Mouse (Mus musculus) G1E-ER4 (cell line): Measurements from ENCODE around the gene Gm11084. TPM values are rescaled to one million over a fixed set of nuclear protein-coding genes. Genes with fewer than 3 reads are reported as not detected.

ENCODE experiments used
- GATA1 ChIP-seq: IDR thresholded peaks from one replicate; pipeline ENCODE4 v1.8.0; 2012; ENCODE audit warnings: low read length, inconsistent platforms
- polyA plus RNA-seq: library from polyadenylated mRNA; stranded (reverse); fragments of >175 nt; gene quantifications from 2 replicates; pipeline ENCODE4 v1.2.3, GENCODE M21; 2012

The Gm11084 gene
- polyA plus RNA-seq, 1 experiment: not detected

DNA sequence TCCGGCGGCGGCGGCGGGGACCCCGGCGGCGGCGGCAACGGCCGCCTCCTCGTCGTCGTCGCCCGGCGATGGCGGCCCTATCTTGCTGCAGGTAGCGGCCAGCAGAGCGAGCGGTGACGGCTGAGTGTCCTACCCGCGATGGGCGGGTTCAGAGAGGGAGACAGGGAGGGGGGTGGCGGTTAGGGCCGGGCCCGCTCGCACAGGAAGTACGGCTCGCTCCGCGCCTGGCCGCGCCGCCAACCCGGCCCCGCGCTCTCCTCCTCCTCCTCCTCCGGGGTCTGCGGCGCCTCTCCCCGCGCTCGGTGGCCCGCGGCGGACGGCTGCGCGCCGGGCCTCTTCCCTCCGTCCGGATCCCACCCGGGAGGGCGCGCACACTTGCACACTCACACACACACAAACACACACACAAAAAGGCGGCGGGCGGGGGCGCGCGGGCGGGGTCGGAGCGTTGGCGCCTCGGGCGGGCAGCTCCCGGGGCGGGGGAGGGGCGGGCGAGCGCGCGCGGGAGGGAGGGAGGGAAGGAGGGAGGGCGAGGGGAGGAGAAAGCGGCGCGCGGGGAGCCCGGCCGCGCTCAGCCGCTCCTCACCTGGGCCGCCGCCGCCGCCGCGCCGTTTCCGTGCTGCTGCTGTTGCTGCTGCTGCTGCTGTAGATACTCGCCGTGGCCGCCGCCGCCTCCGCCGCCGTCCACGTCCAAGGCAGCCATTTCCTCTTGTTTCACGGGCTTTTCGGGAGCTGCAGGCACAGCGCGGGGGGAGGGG lies 7.4 kb downstream of the Gm11084 start:
- TF ChIP-seq GATA1: no peak

DNA sequence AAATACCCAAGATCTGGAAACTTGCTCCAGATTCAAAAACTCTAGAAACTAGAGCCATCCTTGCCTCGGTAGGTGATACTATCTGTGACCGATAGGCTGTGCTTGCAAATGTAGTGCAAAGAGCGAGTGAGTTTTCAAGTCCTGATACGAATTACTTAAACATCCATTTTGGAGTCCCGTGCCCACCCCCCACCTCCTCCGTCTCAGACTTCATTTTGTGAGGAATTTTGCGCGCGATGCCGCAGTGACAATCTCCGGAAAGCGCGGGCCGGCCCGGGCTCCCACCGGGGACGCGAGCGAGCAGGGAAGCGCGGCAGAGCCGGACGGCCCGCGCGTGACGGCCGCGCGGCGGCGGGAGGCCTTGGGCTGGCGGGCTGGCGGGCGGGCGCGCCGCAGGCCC lies 8.0 kb downstream of the Gm11084 start:
- TF ChIP-seq GATA1: no peak

DNA sequence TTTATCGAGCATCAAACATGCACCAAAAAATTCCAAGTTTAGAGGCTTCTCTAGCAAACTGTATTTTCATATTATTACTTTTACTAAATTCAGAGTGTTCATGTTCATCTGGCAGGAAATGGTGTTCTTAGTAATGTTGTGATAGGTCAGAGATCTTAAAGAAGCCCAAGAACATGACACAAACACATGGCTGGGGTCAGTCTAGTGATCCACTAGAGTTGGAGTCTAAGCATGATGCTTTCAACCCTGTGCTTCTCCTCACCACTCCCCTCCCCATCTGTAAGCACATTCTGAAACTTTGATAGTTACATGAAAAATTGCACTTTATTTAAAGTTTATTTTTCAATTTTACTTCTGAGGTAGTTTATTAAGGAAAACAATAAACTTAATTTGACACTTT lies 9.2 kb downstream of the Gm11084 start:
- no peak for TF ChIP-seq GATA1

DNA sequence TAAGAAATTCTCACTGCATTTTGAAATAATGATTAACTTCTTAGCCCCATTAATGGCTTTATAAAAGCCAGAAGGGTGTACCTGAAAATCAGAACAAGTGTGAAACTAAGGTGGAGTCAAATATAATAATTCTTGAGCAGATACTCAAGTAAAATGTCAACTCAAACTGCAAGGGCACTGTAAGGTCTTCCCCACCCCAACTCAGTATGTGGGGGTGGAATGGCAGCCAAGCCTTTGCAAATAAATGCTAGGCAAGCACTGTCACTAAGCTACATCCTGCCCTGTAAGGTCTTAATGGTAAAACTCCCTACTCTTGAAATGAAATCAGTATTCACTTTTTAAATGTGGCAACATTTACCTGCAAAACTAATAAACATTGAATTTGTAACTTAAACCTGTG lies 10.5 kb downstream of the Gm11084 start:
- TF ChIP-seq GATA1: no peak

DNA sequence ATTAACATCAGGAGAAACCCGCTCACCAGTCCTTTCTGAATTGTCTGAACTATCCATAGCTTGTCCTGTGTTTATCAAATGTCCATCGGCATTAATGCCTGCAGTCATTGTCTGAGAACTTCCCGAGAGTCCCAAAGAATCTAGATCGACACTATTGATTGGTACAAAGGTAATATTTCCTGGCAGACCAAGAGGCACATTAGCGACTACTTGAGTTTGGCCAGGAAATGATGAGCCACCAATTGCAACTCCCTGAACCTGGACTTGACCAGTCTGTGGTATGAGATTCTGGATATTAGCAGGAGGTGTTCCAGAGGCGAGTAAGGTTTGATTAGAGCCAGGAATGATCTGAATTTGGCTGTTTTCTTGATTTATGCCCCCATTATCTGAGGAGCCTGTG lies 15.7 kb downstream of the Gm11084 start:
- TF ChIP-seq GATA1: no peak

DNA sequence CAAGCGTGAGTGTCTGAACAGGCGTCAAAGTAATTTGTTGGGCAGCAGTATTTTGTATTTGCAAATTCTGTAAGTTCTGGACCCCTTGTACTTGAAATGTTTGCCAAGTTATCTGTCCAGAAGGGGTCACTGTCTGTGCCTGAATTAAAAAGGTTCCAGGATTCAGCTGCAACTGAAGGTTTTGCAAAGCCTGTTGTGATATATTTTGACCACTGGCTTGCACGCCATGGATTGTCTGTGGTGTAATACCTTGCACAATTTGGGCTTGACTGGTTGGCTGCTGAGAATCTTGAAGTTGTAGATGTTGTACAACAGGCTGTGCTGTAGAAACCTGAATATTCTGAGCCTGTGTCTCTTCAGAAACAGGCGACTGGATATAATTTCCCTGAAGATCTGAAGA lies 16.2 kb downstream of the Gm11084 start:
- TF ChIP-seq GATA1: no peak

DNA sequence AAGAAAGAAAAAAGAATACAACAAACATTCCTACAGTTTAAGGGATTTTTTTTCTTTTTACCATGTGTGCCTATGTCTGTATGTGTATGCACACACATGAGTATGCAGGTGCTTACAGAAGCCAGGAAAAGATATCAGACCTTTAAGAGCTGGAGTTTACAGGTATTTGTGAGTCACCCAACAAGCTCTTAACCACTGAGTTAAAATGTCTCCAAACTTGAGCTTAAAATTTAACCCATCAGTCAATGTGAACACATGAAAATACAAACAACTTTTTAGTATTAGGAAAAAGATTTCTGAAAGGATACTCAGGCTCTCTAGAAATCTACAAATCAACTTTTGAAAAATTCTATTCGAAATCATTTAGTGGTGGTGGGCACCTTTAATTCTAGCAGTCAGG lies 18.0 kb downstream of the Gm11084 start:
- no peak for TF ChIP-seq GATA1

DNA sequence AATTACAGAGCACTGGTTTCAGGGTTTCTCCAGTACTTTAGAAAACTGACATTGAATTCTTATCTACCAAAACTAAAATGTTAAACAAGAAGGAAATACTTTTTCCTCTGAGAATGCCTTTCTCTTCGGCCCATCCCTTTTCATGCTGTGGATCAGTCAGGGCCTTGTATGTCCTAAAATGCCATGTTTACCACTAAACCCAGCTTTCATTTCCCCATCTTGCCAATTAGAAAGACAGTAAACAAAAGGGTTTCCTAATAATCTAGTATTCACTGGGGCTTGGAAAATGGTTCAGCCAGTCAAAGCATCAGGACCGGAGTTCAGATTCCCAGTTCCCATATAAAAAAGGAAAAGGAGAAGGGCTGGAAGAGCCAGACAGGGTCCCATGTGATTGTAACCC lies 21.1 kb downstream of the Gm11084 start:
- TF ChIP-seq GATA1: no peak

DNA sequence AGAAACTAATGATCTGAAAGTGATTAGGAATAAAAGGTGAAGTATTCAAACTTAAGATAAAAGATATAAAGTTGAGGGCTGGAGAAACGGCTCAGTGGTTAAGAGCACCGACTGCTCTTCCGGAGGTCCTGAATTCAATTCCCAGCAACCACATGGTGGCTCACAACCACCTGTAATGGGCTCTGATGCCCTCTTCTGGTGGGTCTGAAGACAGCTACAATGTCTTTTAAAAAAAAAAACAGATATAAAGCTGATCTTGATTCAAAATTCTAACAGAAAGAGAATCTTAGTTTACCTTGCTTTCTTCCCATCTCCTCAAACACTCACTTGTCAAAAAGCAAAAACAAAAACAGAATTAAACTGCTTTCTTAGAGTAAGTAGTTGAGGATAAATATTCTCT lies 30.1 kb downstream of the Gm11084 start:
- no peak for TF ChIP-seq GATA1

DNA sequence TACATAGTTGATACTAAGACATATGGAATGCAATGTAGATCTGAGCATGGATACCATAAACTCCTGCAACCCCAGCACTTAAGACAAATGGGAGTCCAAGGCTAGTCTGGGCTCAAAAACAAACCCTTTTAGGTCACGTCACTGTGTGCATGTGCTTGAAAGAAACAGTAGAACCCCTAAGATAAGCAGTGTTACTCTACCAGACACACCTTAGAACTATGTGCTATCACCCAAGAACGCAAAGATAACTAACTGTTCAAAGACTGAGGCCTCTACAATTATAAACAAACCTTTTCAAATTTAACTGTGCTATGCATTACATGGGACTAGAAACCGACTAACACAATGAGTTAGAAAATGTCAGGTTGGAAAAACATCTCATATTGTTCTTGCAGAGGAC lies 33.5 kb downstream of the Gm11084 start:
- no peak for TF ChIP-seq GATA1

DNA sequence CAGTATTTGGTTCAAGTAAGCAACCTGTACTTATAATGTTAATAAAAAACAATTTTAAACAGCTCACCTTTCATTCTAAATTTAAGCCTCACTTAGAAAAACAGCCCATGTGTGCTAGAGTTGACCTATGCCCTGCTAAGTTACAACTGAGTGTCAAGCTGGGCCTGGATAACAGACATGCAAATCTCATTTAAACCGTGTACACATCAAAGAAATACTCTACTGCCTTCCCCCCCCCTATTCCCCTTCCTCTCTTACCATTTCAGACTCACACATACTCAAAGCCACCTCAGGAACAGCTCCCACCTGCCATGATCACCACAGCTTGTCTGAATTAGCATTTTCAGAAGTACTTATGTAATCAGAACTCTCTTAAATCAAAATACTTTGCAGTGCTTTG lies 50.6 kb downstream of the Gm11084 start:
- TF ChIP-seq GATA1: no peak

DNA sequence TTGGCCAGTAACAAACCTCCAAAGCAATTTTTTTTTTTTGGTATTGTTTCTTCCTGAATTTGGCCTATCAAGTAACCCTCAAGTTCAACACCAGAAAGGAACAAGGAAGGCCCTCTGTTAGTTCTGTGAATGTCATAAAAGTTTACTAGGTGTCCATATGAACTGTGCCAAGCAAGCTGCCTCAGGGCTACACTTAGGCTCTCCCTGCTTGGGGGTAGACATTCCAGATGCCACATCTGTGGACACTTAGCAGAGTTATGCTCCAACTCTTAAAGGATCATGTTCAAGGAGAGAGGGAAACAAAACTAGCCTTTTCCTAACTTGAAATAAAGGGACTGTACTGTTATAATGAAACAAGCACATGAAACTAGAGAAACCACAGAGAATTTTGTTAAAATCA lies 54.3 kb downstream of the Gm11084 start:
- no peak for TF ChIP-seq GATA1

DNA sequence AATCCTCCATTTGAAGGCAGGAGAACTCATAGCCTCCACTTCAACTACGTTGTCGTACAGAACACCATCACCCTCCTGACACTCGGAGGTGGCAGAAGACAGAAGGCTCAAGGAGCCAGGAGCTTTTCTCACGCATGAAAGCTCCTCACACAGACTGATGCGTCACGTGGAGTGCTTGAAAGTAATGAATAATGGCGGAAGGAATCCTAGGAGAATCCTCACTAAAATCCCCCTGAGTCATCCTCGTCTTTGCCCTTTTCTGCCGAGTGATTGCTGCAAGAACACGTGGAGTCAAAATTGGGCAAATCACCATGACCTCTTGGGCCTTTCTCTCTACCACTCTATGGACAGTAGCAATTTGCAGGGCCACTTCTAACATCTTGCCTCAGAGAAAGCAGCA lies 61.5 kb downstream of the Gm11084 start:
- no peak for TF ChIP-seq GATA1

Other genes starting within 250 kb of the Gm11084 start
- 11.0 and 13.9 TPM in 2 replicates for gene Sp3, start 6.3 kb downstream of the Gm11084 start, polyA plus RNA-seq
- 54.2 and 56.6 TPM in 2 replicates for gene Ola1, start 232.2 kb upstream of the Gm11084 start, polyA plus RNA-seq